Mouse (Mus musculus) kidney, postnatal 0 days (tissue): ENCODE measurements around the gene Snhg11. TPM values are rescaled to one million over a fixed set of nuclear protein-coding genes. Genes with fewer than 3 reads are reported as not detected.

Experiments
- ATAC-seq: fragments of 200-750 bp; cut with Nextera tagmentation; replicated peaks from 2 replicates; pipeline ENCODE4 v1.8.0; 2017; ENCODE audit warnings: low read depth, moderate number of reproducible peaks, moderate TSS enrichment, moderate library complexity; ENCODE audit not compliant: low FRiP score
- DNase-seq: peaks from one replicate; pipeline ENCODE4 v3.0.0-alpha.2; 2016; ENCODE audit warnings: low spot score
- H3K27ac ChIP-seq: fragments of 300-500 bp; sonication (generic); 2 replicates; pipeline ENCODE4 v1.5.1; 2014; ENCODE audit warnings: mild to moderate bottlenecking
- H3K27me3 ChIP-seq: fragments of 300-500 bp; sonication (generic); 2 replicates; pipeline ENCODE4 v1.6.1; 2014; ENCODE audit warnings: low read length, mixed read lengths; ENCODE audit not compliant: insufficient read depth
- H3K36me3 ChIP-seq: fragments of 300-500 bp; sonication (generic); 2 replicates; pipeline ENCODE4 v1.6.1; 2014; ENCODE audit warnings: low read length, mixed read lengths; ENCODE audit not compliant: insufficient read depth
- H3K4me1 ChIP-seq: fragments of 300-500 bp; sonication (generic); replicated peaks from 2 replicates; pipeline ENCODE4 v1.6.1; 2014; ENCODE audit warnings: antibody characterized with exemption, low read length, mixed read lengths; ENCODE audit not compliant: insufficient read depth
- H3K4me2 ChIP-seq: fragments of 300-500 bp; sonication (generic); 2 replicates; pipeline ENCODE4 v1.6.1; 2014; ENCODE audit warnings: mild to moderate bottlenecking, low read length, moderate library complexity, mixed read lengths
- H3K4me3 ChIP-seq: fragments of 300-500 bp; sonication (generic); replicated peaks from 2 replicates; pipeline ENCODE4 v1.5.1; 2014; ENCODE audit warnings: low read depth, low read length
- H3K9ac ChIP-seq: fragments of 300-500 bp; sonication (generic); 2 replicates; pipeline ENCODE4 v1.6.1; 2014; ENCODE audit warnings: low read depth, low read length
- H3K9me3 ChIP-seq: fragments of 300-500 bp; sonication (generic); replicated peaks from 2 replicates; pipeline ENCODE4 v1.6.1; 2016; ENCODE audit warnings: low read length, inconsistent platforms, mixed read lengths
- CTCF ChIP-seq: IDR thresholded peaks from 2 replicates; pipeline ENCODE4 v1.5.1; 2016; ENCODE audit warnings: antibody characterized with exemption, low read depth, mild to moderate bottlenecking, moderate library complexity
- WGBS: fragments of 180-500 bp; shearing (Covaris S2); extraction: QIAGEN DNeasy Blood & Tissue Kit; methylation state at CpG from one replicate; pipeline ENCODE4 v1.1.7; 2014; 5-methylcytosine and 5-hydroxymethylcytosine counted together
- polyA plus RNA-seq: library from polyadenylated mRNA; unstranded; fragments of >200 nt; fragmentation: Nextera tagmentation; extraction: Ambion mirVana; gene quantifications from 2 replicates; pipeline ENCODE4 v1.2.1, GENCODE M21; 2015

The Snhg11 gene
- polyA plus RNA-seq = 2.9 and 3.5 TPM in 2 replicates

DNA sequence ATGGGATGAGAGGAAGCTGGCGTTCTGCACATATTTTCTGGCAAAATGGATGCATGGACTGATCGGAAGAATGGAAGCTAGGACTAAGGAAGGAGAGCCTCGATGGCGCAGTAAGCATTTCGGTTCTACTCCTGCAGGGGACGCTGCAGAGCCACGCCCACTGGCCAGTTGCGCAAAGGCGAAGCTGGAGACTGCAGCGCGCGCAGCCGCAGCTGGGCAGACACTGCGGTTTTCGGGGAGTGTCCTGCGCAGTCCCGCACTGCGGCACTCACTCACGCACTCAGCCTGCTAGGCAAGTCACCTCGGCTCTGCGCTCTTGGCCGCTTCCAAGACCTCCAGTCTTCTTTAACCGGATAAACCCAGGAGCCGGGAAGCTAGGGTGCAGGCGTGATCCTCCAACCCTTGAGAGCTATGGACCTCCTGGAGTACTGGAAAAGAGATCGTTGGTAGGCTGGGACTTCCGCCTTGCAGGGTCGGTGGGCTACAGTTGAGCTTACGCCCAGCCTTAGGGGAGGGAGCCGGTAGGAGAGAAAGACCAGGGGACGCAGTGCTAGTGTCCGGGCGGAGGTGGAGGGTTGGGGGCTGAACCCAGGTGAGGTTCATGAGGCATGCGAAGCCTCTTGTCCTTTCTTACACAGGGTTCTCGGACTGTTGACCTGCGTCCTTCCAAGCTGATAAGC, at the start of gene Snhg11:
Gene Snhg11 (plus strand): TSS at position 196 of the 680 bp plus-strand sequence.
- Histone ChIP-seq H3K4me2 (peak within 1 kb of the TSS; percentile 62), H3K27me3 (peaks cover 15% of the 10 kb centered on the region), H3K4me1 (peaks cover 5% of the 10 kb centered on the region; the same call in 1 of the 2 replicates), H3K4me3 (peak within 1 kb of the TSS; percentile 26), H3K9ac (peak within 1 kb of the TSS; percentile 19; the same call in 1 of the 2 replicates), H3K36me3 (no peaks in the 10 kb centered on the region), H3K27ac (no peak within 1 kb of the TSS), H3K9me3 (no peaks in the 10 kb centered on the region)
- 3% methylated on average over 36 of the region's 36 CpGs for WGBS
- peak; percentile 57 for TF ChIP-seq CTCF
- ATAC-seq (0 out of 2 replicates have a peak, but pooled peaks have one; percentile 36), DNase-seq (peak; percentile 36)

DNA sequence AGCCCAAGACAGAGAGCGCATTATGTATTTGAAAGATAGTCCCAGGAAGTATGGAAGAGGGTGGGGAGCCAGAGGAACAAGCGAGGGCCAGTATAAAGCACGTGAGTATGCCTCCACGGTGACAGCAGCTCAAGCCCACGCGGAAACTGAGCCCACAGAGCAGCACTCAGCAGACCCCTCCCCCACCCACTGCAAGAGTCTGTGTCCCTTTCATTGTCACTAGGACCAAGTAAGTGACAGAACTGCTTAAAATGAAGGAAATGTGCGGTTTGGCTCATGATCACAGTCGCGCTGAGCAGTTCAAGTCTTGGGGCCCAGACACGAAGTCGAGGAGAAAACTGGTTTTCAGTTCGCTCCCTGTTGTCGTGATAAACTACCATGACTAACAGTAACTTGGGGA, 41.1 kb upstream of the Snhg11 start:
- no peak for TF ChIP-seq CTCF
- no peak overlapping the region for H3K4me2 ChIP-seq
- H3K27me3 ChIP-seq = no peaks in the 10 kb centered on the region
- no peak overlapping the region for H3K27ac ChIP-seq
- H3K4me1 ChIP-seq = no peaks in the 10 kb centered on the region
- no peaks in the 10 kb centered on the region for H3K9me3 ChIP-seq
- WGBS = 82% methylated on average over 13 of the region's 13 CpGs
- no peak overlapping the region for H3K4me3 ChIP-seq
- ATAC-seq (no peak), DNase-seq (no peak)
- H3K36me3 ChIP-seq = no peaks in the 10 kb centered on the region
- no peak overlapping the region for H3K9ac ChIP-seq

DNA sequence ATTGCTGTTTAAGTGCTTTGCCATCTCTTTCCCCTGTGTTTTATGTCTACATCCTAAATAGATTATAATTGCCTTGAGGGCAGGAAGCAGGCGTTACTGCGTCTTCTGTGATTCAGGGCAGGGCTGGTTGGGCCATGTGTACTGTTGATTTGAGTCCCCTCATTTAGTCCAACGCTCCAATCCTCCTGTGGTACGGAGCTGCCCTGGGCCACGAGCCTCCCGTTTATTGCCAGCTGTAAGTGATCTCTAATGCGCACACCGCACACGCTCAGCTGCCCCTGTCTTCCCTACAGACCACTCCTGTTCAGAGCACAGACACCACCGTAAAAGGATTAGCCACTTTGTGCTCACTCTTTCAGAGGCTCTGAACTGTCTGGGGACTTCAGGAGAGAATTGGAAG, 37.7 kb upstream of the Snhg11 start:
- H3K9ac ChIP-seq = no peak overlapping the region
- no peak overlapping the region for H3K4me3 ChIP-seq
- TF ChIP-seq CTCF = no peak
- H3K27ac ChIP-seq = no peak overlapping the region
- H3K4me2 ChIP-seq = no peak overlapping the region
- DNase-seq = no peak
- H3K4me1 ChIP-seq = no peaks in the 10 kb centered on the region
- WGBS = 35% methylated on average over 10 of the region's 10 CpGs
- no peaks in the 10 kb centered on the region for H3K27me3 ChIP-seq
- no peaks in the 10 kb centered on the region for H3K36me3 ChIP-seq
- no peak for ATAC-seq
- no peaks in the 10 kb centered on the region for H3K9me3 ChIP-seq

DNA sequence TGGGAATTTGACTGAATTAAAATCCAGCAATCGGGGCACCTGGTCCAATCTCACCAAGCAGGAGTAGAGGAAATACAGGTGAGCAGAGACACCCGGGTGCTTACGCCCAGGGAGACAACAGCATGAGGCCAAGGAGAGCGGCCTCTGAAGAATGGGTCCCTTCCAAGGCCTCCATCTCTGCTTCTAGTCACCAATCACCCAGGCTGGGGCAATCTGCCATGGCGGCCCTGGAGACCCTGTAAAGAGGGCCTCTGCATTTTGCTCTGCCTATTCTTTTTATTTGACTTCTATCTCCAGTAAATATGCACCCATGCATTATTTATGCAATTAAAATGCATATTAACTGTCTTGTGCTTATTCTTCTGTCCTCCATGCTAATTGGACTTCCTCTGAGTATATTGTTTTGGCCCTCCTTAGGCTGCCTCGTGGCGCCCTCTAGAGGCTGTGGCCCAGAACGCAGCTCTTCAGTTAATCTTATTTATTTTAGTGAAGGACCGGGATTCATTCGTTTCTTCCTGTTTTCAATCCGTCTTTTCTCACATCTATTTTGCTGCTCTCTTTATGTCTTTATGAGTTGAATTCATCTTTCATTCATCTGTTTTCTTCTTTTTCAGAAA, 35.4 kb upstream of the Snhg11 start:
- ATAC-seq = no peak
- H3K36me3 ChIP-seq = no peaks in the 10 kb centered on the region
- no peaks in the 10 kb centered on the region for H3K4me1 ChIP-seq
- no peak overlapping the region for H3K4me2 ChIP-seq
- H3K4me3 ChIP-seq = no peak overlapping the region
- TF ChIP-seq CTCF = peak; percentile 97
- H3K9ac ChIP-seq = no peak overlapping the region
- no peaks in the 10 kb centered on the region for H3K9me3 ChIP-seq
- DNase-seq = peak; percentile 87
- WGBS = 40% methylated on average over 11 of the region's 11 CpGs
- H3K27me3 ChIP-seq = no peaks in the 10 kb centered on the region
- H3K27ac ChIP-seq = no peak overlapping the region

DNA sequence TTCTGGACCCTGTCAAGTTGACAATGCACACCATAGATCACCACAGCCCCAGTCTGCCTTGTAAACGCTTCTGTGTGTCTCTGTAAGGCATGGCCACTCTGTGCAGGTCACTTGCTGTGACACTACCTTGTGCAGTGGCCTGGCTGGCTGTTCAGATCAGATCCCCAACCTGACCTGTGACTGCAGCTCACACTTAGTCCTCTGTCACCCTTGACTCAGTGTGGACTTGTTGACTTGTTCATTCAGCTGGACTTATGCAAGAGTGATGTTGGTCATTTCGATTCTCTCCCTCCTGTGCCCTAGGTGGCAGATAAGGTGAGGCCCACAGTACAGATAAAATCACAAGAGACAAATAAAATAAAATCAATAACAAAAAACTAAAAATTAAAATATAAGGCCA, 34.1 kb upstream of the Snhg11 start:
- Histone ChIP-seq H3K27ac (no peak overlapping the region), H3K27me3 (no peaks in the 10 kb centered on the region), H3K4me2 (no peak overlapping the region), H3K36me3 (no peaks in the 10 kb centered on the region), H3K4me3 (no peak overlapping the region), H3K9me3 (no peaks in the 10 kb centered on the region), H3K4me1 (no peaks in the 10 kb centered on the region), H3K9ac (no peak overlapping the region)
- TF ChIP-seq CTCF = no peak
- no peak for DNase-seq
- ATAC-seq = no peak
- 61% methylated on average over 2 of the region's 2 CpGs for WGBS

DNA sequence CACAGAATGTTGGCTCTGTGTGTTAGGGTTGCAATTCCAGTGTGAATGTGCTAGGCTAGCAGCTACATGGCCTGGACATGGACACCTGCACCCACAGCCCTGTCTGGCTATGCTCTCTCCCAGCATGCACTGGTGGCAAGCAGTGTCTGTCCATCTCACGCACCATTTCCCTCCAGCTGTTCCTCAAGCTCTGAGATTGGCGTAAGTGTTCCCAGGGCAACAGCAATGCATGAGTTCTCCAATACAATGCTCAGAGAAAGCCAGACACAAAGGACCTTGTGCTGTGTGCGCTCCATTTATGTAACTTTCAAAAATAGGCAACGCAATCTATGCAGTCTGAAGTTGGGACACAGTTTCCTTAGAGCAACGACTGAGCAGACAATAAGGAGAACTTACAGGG, 31.9 kb upstream of the Snhg11 start:
- Histone ChIP-seq H3K9me3 (no peaks in the 10 kb centered on the region), H3K4me2 (no peak overlapping the region), H3K27me3 (no peaks in the 10 kb centered on the region), H3K4me1 (no peaks in the 10 kb centered on the region), H3K27ac (no peak overlapping the region), H3K9ac (no peak overlapping the region), H3K4me3 (no peak overlapping the region), H3K36me3 (no peaks in the 10 kb centered on the region)
- no peak for TF ChIP-seq CTCF
- ATAC-seq (peak; percentile 55), DNase-seq (peak; percentile 56)
- 54% methylated on average over 5 of the region's 5 CpGs for WGBS
